Mouse (Mus musculus) heart, adult 2 months (tissue): ENCODE results near the gene Mamdc2. TPM values are rescaled to one million over a fixed set of nuclear protein-coding genes. Genes with fewer than 3 reads are reported as not detected.
"Not testable (repeated sequence)": the region's sequence is repeated elsewhere in the genome, so short reads cannot be mapped to it uniquely, and the experiment has no call there.

ENCODE experiments used
- DNase-seq, 2 experiments: peaks; one replicate each; pipeline ENCODE4 v3.0.0; 2021
- H3K27ac ChIP-seq: fragments of 200-600 bp; 2 replicates; pipeline ENCODE4 v1.8.1; 2022
- H3K27me3 ChIP-seq: fragments of 200-500 bp; 2 replicates; pipeline ENCODE4 v1.6.1; 2012; ENCODE audit warnings: mild to moderate bottlenecking, low read length, inconsistent platforms, mixed read lengths; ENCODE audit not compliant: control insufficient read depth, insufficient read depth
- H3K36me3 ChIP-seq: fragments of 200-500 bp; 2 replicates; pipeline ENCODE4 v1.6.1; 2012; ENCODE audit warnings: low read length, inconsistent platforms; ENCODE audit not compliant: control insufficient read depth, insufficient read depth
- H3K4me1 ChIP-seq: fragments of 200-500 bp; 2 replicates; pipeline ENCODE4 v1.6.1; 2011; ENCODE audit warnings: low read length; ENCODE audit not compliant: control insufficient read depth, insufficient read depth
- H3K4me3 ChIP-seq: fragments of 200-600 bp; 2 replicates; pipeline ENCODE4 v1.8.1; 2022
- H3K79me2 ChIP-seq: fragments of 200-500 bp; replicated peaks from 2 replicates; pipeline ENCODE4 v1.6.1; 2012; ENCODE audit warnings: mild to moderate bottlenecking, inconsistent platforms, low read length, moderate library complexity, mixed read lengths; ENCODE audit not compliant: control insufficient read depth, insufficient read depth
- H3K9ac ChIP-seq: fragments of 200-500 bp; 2 replicates; pipeline ENCODE4 v1.6.1; 2012; ENCODE audit warnings: low read depth, mild to moderate bottlenecking, control low read depth, inconsistent platforms, low read length, mixed read lengths
- CTCF ChIP-seq: fragments of 200-600 bp; IDR thresholded peaks from 2 replicates; pipeline ENCODE4 v1.8.1; 2022; ENCODE audit warnings: antibody characterized with exemption, mild to moderate bottlenecking, moderate library complexity
- EP300 ChIP-seq: fragments of 200-500 bp; IDR thresholded peaks from 2 replicates; pipeline ENCODE4 v1.6.1; 2011; ENCODE audit warnings: low read depth, low read length, control low read depth; ENCODE audit not compliant: insufficient read depth
- POLR2A ChIP-seq: fragments of 200-500 bp; IDR thresholded peaks from 2 replicates; pipeline ENCODE4 v1.6.1; 2011; ENCODE audit warnings: mild to moderate bottlenecking, low read depth, low read length, control low read depth; ENCODE audit not compliant: insufficient read depth
- WGBS: fragments of 180-500 bp; shearing (Covaris S2); methylation state at CpG from one replicate; pipeline ENCODE4 v1.1.7; 2018; 5-methylcytosine and 5-hydroxymethylcytosine counted together
- intact Hi-C: fragments of 180-260 bp; cut with DNase I; formaldehyde crosslinking; loops from one replicate; pipeline ENCODE4 v1.15.1; 2025
- polyA plus RNA-seq: library from polyadenylated mRNA; depleted of rRNA; stranded (reverse); fragments of >200 nt; gene quantifications from 2 replicates; pipeline ENCODE4 v1.2.3, GENCODE M21; 2012
- total RNA-seq, 2 experiments: library from RNA; stranded (reverse); gene quantifications; 2 replicates each; pipeline ENCODE4 v1.2.3; 2021

Mamdc2 gene
- total and polyA plus RNA-seq, 3 experiments, result 1.8 to 2.6 (median 2.4) TPM

- Histone ChIP-seq H3K27ac (peak overlapping the region; percentile 15), H3K27me3 (no peaks in the 10 kb centered on the region), H3K4me3 (no peak overlapping the region), H3K36me3 (no peaks in the 10 kb centered on the region), H3K4me1 (no peaks in the 10 kb centered on the region), H3K79me2 (no peaks in the 10 kb centered on the region), H3K9ac (no peak overlapping the region)
- 39% methylated on average over 8 of the region's 8 CpGs for WGBS
- intact Hi-C loops, result no loop called here
- DNase-seq, result peak; percentile 45 to 72
- TF ChIP-seq CTCF (no peak), EP300 (peak; percentile 92), POLR2A (no peak)
Observed at GRCm38 (mm10) chr19:23489780-23490179, 41.5 kb upstream of the Mamdc2 start.

DNA sequence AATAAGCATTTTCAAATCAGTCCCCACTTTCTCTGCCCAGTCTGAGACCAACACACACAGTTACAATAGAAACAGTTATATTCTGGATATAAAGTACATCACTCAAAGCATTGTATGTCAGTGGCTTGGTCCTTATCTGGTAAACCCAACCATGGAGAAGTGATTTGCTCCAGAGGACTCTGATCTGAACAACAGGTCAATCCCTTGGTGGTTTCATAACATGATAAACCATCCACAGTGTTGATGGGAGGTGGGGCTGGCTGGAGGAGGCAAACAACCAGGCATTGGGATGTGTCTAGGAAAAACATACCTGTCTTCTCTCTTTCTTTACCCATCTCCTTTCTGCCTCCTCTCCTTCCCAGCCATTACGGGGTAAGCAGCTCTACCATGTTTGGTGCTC, 39.2 kb upstream of the Mamdc2 start:
- Histone ChIP-seq H3K36me3 (no peaks in the 10 kb centered on the region), H3K27me3 (no peaks in the 10 kb centered on the region), H3K9ac (no peak overlapping the region), H3K79me2 (no peaks in the 10 kb centered on the region), H3K4me1 (no peaks in the 10 kb centered on the region), H3K4me3 (no peak overlapping the region), H3K27ac (no peak overlapping the region)
- intact Hi-C loops, result no loop called here
- DNase-seq, result no peak
- WGBS, result 92% methylated on average over 1 of the region's 1 CpGs
- no peak for TF ChIP-seq CTCF
- no peak for TF ChIP-seq EP300
- TF ChIP-seq POLR2A, result no peak

- Histone ChIP-seq H3K4me1 (no peaks in the 10 kb centered on the region), H3K27me3 (no peaks in the 10 kb centered on the region), H3K4me3 (no peak overlapping the region), H3K9ac (no peak overlapping the region), H3K27ac (no peak overlapping the region), H3K79me2 (no peaks in the 10 kb centered on the region), H3K36me3 (no peaks in the 10 kb centered on the region)
- intact Hi-C loops, result no loop called here
- WGBS, result 82% methylated on average over 6 of the region's 6 CpGs
- TF ChIP-seq POLR2A (no peak), EP300 (no peak), CTCF (no peak)
- no peak for DNase-seq
Observed at GRCm38 (mm10) chr19:23486631-23487270, 38.5 kb upstream of the Mamdc2 start.

- H3K36me3 ChIP-seq, result no peaks in the 10 kb centered on the region
- no peak for DNase-seq
- H3K79me2 ChIP-seq, result no peaks in the 10 kb centered on the region
- H3K4me3 ChIP-seq, result no peak overlapping the region
- no peaks in the 10 kb centered on the region for H3K4me1 ChIP-seq
- intact Hi-C loops, result no loop called here
- no peaks in the 10 kb centered on the region for H3K27me3 ChIP-seq
- TF ChIP-seq POLR2A (no peak), CTCF (no peak), EP300 (no peak)
- no peak overlapping the region for H3K27ac ChIP-seq
- H3K9ac ChIP-seq, result no peak overlapping the region
- 54% methylated on average over 7 of the region's 7 CpGs for WGBS
Observed at GRCm38 (mm10) chr19:23485940-23486600, 37.8 kb upstream of the Mamdc2 start.

GRCm38 (mm10) chr19:23482571-23482970, 34.3 kb upstream of the Mamdc2 start:
- H3K27me3 ChIP-seq, H3K4me3 ChIP-seq, H3K4me1 ChIP-seq, H3K79me2 ChIP-seq, H3K36me3 ChIP-seq, H3K9ac ChIP-seq, H3K27ac ChIP-seq, intact Hi-C loops, DNase-seq: not testable (repeated sequence)
- WGBS, result 75% methylated on average over 2 of the region's 2 CpGs

DNA sequence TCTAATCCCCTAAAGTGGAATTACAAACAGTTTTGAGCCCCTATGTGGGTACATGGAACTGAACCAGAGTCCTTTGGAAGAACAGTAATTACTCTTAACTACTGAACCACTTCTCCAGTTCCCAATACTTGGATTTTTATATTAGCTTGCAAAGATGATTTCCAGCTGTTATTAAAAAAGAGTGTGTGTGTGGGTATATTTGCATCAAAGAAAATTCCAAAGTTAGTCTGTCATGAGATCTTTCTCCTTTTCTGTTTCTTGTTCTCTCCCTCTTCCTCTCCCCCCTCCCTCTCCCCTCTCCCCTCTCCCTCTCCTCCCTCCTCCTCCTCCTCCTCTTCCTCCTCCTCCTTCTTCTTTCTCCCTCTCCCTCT, 31.3 kb upstream of the Mamdc2 start:
- no peaks in the 10 kb centered on the region for H3K79me2 ChIP-seq
- intact Hi-C loops, result loop anchor here (1.0 to 5.0 kb wide), 3 partner anchors 33 to 482 kb away; no protein-coding TSS in a partner anchor
- H3K27ac ChIP-seq, result no peak overlapping the region
- H3K9ac ChIP-seq, result no peak overlapping the region
- H3K36me3 ChIP-seq, result no peaks in the 10 kb centered on the region
- DNase-seq, result no peak
- H3K27me3 ChIP-seq, result no peaks in the 10 kb centered on the region
- H3K4me1 ChIP-seq, result no peaks in the 10 kb centered on the region
- no peak for TF ChIP-seq EP300
- TF ChIP-seq POLR2A, result no peak
- no peak for TF ChIP-seq CTCF
- H3K4me3 ChIP-seq, result no peak overlapping the region
